Mouse (Mus musculus) c-Kit-positive CD71-positive TER-119-positive erythroid progenitor cells, embryonic 14.5 days (primary cell): ENCODE data around the gene Ctsh.
"Not testable (repeated sequence)": the region's sequence is repeated elsewhere in the genome, so short reads cannot be mapped to it uniquely, and the experiment has no call there.

Experiments used
- DNase-seq: peaks from one replicate; pipeline ENCODE4 v3.0.0-alpha.2; 2013; ENCODE audit warnings: low spot score

Ctsh gene

GRCm38 (mm10) chr9:90053852-90054251 is at the start of gene Ctsh:
Gene Ctsh, plus strand, starts transcription at chr9:90054152.
- no peak for DNase-seq

GRCm38 (mm10) chr9:90006432-90006831 is 47.5 kb upstream of the Ctsh start:
- no peak for DNase-seq

GRCm38 (mm10) chr9:90007094-90007493 is 46.9 kb upstream of the Ctsh start:
- DNase-seq, result no peak

- no peak for DNase-seq
These were observed 45.8 kb upstream of the Ctsh start for GRCm38 (mm10) chr9:90008138-90008537.

DNA sequence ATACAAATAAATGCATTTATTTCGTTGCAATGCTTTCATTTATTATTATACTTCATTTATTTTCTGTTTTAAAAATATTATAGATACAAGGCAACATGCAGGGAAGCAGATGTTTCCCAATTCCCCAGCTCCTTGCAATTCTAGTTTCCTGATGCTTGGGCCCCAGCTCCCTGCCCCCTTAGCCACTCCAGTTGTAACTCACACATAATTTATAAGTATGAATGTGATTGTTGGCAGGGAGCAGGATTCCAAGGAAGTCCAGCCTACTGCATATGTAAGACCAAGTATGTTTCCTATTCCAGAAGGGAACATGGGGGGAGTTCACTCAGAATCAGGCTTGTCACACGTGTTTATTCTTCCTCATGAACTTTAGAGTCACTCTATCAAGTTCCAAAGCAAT is 42.1 kb upstream of the Ctsh start:
- no peak for DNase-seq

GRCm38 (mm10) chr9:90014649-90015048 is 39.3 kb upstream of the Ctsh start:
- DNase-seq, result no peak

DNA sequence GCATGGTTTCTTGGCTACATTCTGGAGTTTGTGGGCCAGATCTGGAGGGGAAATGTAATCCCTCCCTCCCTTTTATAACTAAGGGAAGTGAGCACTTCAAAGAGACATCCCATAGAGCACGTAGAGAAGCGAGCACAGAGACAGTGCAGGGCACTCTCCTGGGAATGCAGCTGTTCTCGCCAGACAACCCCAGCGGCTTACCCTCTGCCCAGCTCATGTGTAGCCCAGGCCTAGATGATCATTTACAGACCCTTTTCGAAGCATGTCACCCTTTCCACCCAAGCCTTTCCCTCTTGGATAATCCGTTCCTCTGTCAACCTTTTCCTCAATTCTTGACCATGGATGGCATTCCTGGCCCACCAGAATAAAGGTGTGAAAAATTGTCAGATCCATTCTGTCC is 37.7 kb upstream of the Ctsh start:
- DNase-seq, result no peak

DNA sequence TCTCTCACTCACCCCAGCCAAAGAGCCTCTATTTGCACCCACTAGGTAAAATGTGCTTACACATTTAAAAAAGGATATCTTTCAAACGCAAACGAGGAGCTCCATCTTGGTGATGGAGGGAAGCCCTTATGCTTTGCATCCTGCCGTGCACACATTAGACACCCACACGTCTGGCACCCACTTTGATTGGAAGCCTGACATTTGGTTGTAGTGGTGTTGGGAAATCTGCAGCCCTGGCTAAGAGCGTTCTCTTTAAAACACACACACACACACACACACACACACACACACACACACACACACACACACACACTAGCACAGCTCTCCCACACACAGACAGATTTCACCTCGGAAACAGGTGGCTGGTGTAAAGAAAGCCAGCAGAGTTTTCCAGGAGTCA is 33.1 kb upstream of the Ctsh start:
- DNase-seq, result no peak

DNA sequence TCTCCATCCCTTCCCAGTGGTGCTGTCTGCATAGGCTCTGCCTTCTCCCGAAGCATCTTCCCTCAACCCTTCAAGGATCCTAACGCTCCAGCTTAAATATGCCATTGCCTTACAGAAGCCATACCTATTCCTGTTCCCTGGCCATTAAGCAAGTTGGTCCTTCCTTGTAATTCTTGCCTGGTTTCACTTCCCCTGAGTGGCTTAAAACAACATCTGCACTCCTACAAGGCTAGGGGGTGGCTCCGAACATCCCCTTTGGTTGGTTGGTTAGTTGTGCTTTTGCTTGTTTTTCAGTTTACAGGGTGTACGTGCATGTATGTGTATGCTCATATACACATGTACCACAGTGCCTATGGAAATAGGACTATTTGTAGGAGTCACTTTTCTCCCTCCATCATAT is 32.5 kb upstream of the Ctsh start:
- DNase-seq, result no peak

GRCm38 (mm10) chr9:90027709-90028108 is 26.2 kb upstream of the Ctsh start:
- no peak for DNase-seq

DNA sequence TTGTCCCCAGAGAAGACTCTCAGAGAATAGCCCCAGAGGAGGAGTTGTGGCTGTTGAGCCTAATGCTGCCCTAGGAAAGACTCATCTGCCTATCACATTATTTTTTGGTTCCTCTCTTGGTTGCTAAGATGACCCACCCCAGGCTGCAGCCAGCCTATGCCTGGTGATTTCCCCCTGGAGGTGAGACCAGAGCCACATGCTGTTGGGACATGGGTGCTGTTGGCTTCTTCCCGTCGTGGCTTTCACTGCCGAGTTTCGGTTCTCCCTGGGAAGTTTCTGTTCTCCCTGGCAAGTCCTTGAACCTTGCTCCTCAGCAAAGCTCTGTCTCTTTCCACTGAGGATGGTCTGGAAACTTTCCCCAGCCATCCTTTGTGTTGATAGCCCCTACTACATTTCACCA is 20.0 kb upstream of the Ctsh start:
- DNase-seq, result no peak

- DNase-seq, result no peak
These were observed 18.8 kb upstream of the Ctsh start for GRCm38 (mm10) chr9:90035168-90035567.

DNA sequence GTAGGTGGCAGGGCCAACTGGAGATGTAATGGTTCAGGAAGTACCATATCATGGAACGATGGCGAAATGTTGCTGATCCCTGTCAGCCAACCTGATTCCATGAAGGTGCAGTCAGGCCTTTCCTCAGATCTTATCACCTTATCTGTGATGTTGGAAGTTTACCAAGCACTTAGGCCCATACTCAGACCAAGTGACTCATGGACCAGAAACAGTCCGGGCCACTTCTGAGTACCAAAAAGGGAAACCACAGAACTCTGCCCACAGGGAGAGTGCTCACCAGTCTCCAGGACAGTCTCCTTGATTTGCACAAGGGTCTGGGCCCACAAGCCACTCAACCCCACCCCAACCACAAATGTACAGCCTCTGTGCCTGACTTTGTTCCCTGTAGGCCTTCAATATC is 18.2 kb upstream of the Ctsh start:
- DNase-seq, result no peak

- no peak for DNase-seq
These were observed 17.6 kb upstream of the Ctsh start for GRCm38 (mm10) chr9:90036313-90036712.

- DNase-seq, result no peak
These were observed 15.4 kb upstream of the Ctsh start for GRCm38 (mm10) chr9:90038535-90038934.

DNA sequence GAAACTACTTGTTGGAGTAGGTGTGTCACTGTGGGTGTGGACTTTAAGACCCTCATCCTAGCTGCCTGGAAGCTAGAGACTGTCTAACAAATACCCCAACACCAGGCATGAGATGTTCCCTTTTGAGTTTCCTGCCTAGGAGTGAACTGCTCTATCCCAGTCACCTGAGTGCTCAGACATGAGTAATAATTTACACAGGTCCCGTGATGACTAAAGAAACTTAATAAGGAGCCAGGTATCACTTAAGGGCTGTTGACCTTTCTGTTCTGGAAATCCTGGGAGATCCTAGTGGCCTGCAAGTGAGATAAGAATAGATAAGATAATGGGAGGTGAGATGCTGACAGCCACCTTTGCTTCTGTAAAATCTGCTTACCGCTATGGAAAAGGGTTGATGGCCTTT is 13.0 kb upstream of the Ctsh start:
- no peak for DNase-seq

DNA sequence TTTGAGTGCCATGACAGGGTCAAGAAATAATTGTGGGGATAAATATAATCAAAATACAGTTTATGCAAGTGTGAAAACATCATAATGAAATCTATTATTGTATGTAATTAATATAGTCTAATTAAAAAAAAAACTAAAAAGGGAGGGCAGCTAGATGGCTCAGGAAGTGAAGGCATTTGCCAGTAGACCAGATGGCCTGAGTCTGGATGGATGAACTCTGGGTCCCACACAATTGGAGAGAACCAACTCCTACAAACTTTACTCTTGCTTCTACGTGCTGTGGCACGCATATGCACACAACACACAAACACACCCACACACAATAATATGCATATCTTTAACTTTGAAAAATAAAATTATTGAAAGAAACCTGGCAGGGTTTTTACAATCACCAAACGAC is 12.4 kb upstream of the Ctsh start:
- DNase-seq, result no peak

DNA sequence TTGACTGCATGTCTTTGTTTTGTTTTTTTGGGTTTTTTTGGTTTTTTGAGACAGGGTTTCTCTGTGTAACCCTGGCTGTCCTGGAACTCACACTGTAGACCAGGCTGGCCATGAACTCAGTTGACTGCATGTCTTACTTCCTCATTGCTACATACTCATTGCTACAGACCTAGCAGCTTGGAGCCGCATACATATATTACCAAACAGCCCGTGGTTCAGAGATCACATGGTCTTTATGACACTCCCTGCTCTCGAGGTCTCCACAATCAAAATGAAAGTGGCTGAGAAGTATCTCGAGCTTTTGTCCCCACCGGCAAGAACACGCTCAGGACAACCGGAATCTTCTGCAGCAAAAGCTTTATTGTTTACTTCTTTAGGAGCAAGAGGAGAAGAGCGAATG is 11.0 kb upstream of the Ctsh start:
- not testable (repeated sequence) for DNase-seq

DNA sequence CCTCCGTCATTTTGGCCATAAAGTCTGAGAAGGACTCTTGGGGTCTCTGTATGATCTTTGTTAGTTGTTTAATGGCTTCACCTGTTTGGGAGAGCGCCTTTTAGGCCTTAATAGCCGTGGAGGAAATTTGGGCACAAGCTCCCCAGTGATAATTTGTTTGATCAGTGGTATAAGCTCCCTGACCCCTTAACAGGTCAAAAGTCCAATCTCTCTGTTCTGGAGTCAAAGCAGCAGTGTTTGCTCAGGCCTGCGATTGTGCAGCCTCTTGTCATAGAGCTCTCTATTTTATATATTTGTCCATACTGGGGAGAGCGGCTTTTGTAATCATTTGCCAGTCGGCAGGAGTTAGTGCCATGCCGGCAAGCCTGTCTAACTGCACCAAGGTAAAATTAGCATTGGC is 8.8 kb upstream of the Ctsh start:
- no peak for DNase-seq

DNA sequence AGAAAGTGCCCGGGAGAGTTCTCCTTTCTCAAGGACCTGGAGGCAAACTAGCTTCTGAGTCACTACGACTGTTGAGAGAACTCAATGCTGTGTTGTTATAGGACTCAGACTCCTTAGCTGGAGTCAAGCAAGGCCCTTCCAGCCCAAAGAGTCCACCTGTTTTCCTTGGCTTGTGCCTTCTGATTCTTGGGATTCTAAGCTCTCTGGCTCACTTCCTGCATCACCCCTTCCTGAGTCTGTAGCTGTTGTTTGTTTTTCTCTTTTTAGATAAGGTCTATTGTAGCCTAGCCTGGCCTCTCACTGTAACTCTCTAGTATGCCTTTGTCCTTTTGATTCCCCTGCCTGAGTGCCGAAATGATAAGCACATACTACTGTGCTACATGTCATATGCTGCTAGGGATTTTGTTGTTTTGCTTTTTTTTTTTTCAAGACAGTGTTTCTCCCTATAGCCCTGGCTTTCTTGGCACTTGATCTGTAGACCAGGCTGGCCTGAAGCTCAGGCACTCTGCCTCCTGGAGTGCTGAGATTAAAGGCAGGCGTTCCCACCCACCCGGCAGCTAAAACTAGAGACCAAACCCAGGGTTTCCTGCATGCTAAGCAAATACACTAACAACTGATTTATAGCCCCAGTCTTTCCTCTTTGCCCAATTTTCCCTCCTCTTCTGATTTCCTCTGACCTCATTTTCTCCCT is 5.9 kb upstream of the Ctsh start:
- DNase-seq, result no peak

DNA sequence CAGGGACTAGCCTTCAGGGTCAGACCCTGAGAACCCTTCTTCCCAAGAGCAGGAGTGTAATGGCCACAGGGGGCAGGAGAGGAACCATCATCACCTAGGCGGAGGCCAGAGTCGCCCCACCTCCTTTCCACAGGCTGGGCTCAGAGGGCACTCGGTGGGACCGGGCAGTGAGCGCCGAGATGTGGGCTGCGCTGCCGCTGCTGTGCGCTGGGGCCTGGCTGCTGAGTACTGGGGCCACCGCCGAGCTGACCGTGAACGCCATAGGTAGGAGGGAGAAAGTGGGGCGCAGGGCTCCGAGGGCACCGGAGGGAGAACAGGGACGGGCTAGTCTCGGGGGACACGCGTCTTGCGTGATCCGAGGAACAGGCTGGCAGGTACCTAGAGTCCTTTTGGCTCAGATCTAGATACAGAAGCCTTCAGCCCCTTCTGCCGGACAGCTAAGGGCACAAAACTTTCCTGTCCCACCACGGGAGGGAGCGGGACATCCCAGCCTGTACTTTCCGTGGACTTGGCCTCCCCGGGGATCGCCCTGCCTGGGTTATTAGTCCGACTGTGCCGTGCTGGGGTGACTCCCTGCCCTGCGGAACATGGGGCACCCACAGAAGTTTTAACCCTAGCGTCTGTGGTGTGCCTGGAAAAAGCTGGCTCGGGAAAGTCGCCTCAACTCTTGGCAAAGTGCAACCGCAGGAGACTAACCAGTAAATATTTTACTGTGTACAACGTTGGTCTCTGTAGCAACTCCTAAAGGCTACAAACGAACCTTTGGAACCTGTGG is 606 bp downstream of the Ctsh start:
- DNase-seq, result no peak

DNA sequence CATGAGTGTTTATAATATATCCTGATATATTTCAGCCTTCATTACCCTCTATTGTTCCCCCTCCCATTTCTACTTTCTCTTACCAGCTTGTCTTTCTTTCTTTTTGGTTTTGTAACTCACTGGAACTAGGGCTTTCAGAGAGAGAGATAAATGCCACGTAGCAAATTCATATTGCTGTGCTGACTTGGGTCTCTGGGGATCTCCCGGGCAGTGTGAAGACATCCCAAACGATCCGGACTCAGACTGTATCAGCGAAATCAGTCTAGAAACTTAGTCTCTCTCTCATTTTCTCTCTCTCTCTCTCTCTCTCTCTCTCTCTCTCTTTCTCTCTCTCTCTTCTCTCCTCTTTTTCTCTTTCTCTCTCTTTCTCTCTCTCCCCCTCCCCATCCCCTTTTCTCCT is 1.5 kb downstream of the Ctsh start:
- DNase-seq, result no peak

DNA sequence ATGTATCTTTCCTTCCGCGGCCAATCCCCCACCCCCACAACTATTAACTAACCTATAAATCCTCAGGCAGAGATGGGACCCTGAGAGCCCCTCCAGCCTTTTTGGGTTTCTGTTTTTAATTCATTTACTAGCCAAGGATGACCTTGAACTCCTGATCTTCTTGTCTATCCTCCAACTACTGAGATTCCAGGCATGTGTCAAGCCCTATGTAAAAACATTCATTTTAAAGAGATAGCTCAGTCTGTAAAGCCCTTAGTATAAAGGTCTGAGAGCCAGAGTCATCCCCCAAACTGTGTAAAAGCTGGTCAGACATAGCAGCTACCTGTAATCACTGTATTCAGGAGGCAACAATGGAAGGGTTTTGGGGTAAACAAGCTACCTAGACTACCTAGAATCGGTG is 2.0 kb downstream of the Ctsh start:
- DNase-seq, result no peak

DNA sequence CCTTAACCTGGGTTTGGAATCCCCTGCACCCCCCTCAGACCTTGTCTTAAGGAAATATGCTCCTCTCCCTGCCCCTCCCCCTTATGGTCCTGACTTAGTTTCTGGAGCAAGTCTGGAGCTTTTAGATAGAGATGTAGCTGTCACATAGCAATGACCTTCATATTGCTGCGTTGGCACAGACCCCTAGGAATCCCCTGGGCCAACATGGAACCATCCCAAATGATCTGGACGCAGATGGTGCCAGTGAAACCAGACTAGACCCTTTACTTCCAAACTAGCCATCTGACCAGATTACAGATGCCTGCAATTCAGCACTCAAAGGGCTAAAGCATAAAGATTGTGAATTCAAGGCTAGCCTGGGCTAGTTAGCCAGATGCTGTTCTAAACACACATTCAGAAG is 2.8 kb downstream of the Ctsh start:
- no peak for DNase-seq
